ENCODE assay signal across 17 mouse cellular contexts in genomic region chr3:116355026-116355788, GRCm38 (mm10).
A peak's percentile ranks its signal among the peaks of the same experiment; 100 is the strongest.
DNase-seq lines count a peak whose midpoint lies in the region; ATAC-seq and TF ChIP-seq lines count a peak whose summit lies in the region.
"Had no signal": no experiment of that assay in that cellular context is flagged by ENCODE, and none has a peak within 500 bp of the region (broad histone marks: within the 10 kb centered on the region; RNA-seq: fewer than 3 reads in every experiment).

No protein-coding gene starts in this region.

- H3K4me2 ChIP-seq in limb, embryonic 14.5 days (replicated peaks; ENCODE audit: low read depth, low read length, severe bottlenecking) = no peak overlapping the region
- H3K4me2 ChIP-seq in forebrain, postnatal 0 days (ENCODE audit: low read depth) = no peak overlapping the region
- H3K4me2 ChIP-seq: neural tube, embryonic 13.5 days had no signal

- peaks cover 2% of the 10 kb centered on the region; the same call in 1 of the 2 replicates for H3K36me3 ChIP-seq in limb, embryonic 14.5 days (ENCODE audit: control insufficient read depth, insufficient read depth, low read length)
- peaks cover 12% of the 10 kb centered on the region; the same call in 1 of the 2 replicates for H3K36me3 ChIP-seq in limb, embryonic 10.5 days
- H3K36me3 ChIP-seq in forebrain, postnatal 0 days (ENCODE audit: insufficient read depth) = no peaks in the 10 kb centered on the region
- H3K36me3 ChIP-seq: neural tube, embryonic 13.5 days had no signal

- H3K9me3 ChIP-seq in limb, embryonic 14.5 days (ENCODE audit: control insufficient read depth, low read length) = no peaks in the 10 kb centered on the region
- no peaks in the 10 kb centered on the region for H3K9me3 ChIP-seq in limb, embryonic 10.5 days (replicated peaks)
- H3K9me3 ChIP-seq in forebrain, postnatal 0 days (ENCODE audit: low read length) = no peaks in the 10 kb centered on the region
- H3K9me3 ChIP-seq: megakaryocyte, embryonic 14.5 days; neural tube, embryonic 13.5 days had no signal

- H3K27ac ChIP-seq in limb, embryonic 14.5 days (replicated peaks; ENCODE audit: low read depth, low read length) = no peak overlapping the region
- no peak overlapping the region for H3K27ac ChIP-seq in limb, embryonic 10.5 days
- H3K27ac ChIP-seq in layer of hippocampus, adult 2 months = no peak overlapping the region
- no peak overlapping the region for H3K27ac ChIP-seq in forebrain, postnatal 0 days (ENCODE audit: low read depth, low read length)
- H3K27ac ChIP-seq: left cerebral cortex, adult 2 months; neural tube, embryonic 13.5 days; stomach, postnatal 0 days had no signal

- no peaks in the 10 kb centered on the region; the same call in 1 of the 2 replicates for H3K4me1 ChIP-seq in limb, embryonic 14.5 days (ENCODE audit: control insufficient read depth, insufficient read depth, low read length)
- H3K4me1 ChIP-seq in limb, embryonic 10.5 days = peaks cover 3% of the 10 kb centered on the region; the same call in 1 of the 2 replicates
- no peaks in the 10 kb centered on the region for H3K4me1 ChIP-seq in forebrain, postnatal 0 days (ENCODE audit: insufficient read depth)

- H3K9ac ChIP-seq in limb, embryonic 14.5 days (ENCODE audit: low read depth, low read length, severe bottlenecking) = no peak overlapping the region
- H3K9ac ChIP-seq in forebrain, postnatal 0 days = no peak overlapping the region
- H3K9ac ChIP-seq: neural tube, embryonic 13.5 days had no signal

- peak; percentile 26 for DNase-seq in limb, embryonic 14.5 days (ENCODE audit: low spot score)
- DNase-seq in limb, embryonic 10.5 days (ENCODE audit: low spot score) = no peak
- peak; percentile 72 for DNase-seq in MEL-GATA-1-ER (ENCODE audit: extremely low read depth, low read depth)
- peak; percentile 24 to 44 for DNase-seq in layer of hippocampus, adult 2 months (ENCODE audit: low spot score in 2 of 2)
- DNase-seq in right cerebral cortex, postnatal 14 days = peak; percentile 22
- DNase-seq in forebrain, postnatal 0 days = no peak
- DNase-seq in kidney, adult 9 months = no peak
- DNase-seq: adrenal gland, postnatal 10 days; cerebellum, postnatal 10 days; heart, adult 18-20 months; kidney, postnatal 10 days; lung, adult 2 months; thymus, postnatal 36 days had no signal

- no peak for TF ChIP-seq CTCF in layer of hippocampus, adult 2 months (conservative IDR thresholded peaks at IDR 0.05)
- TF ChIP-seq CTCF in forebrain, postnatal 0 days (IDR thresholded peaks at IDR 0.05; ENCODE audit: low read depth) = no peak

- ATAC-seq in limb, embryonic 14.5 days (ENCODE audit: low FRiP score, low read depth) = no peak
- ATAC-seq in forebrain, postnatal 0 days = no peak

- TF ChIP-seq POLR2A in limb, embryonic 14.5 days (IDR thresholded peaks at IDR 0.05; ENCODE audit: borderline replicate concordance, extremely low read depth, insufficient read depth, insufficient read length) = no peak

- WGBS in limb, embryonic 14.5 days = 87% methylated on average over 15 of the region's 15 CpGs
- WGBS in limb, embryonic 10.5 days = 96% methylated on average over 15 of the region's 15 CpGs
- WGBS in forebrain, postnatal 0 days = 87% methylated on average over 15 of the region's 15 CpGs

- H3K27me3 ChIP-seq in limb, embryonic 14.5 days (ENCODE audit: control insufficient read depth, insufficient read depth, low read length) = no peaks in the 10 kb centered on the region
- H3K27me3 ChIP-seq in limb, embryonic 10.5 days (ENCODE audit: low read depth, poor library complexity, severe bottlenecking) = no peaks in the 10 kb centered on the region
- H3K27me3 ChIP-seq in forebrain, postnatal 0 days (ENCODE audit: insufficient read depth, low read length) = no peaks in the 10 kb centered on the region
- H3K27me3 ChIP-seq: megakaryocyte, embryonic 14.5 days; neural tube, embryonic 13.5 days had no signal

- H3K4me3 ChIP-seq in limb, embryonic 14.5 days (replicated peaks; ENCODE audit: low read length) = no peak overlapping the region
- H3K4me3 ChIP-seq in limb, embryonic 10.5 days = no peak overlapping the region
- H3K4me3 ChIP-seq in layer of hippocampus, adult 2 months = no peak overlapping the region
- H3K4me3 ChIP-seq in forebrain, postnatal 0 days (ENCODE audit: low read depth, low read length) = no peak overlapping the region
- H3K4me3 ChIP-seq: left cerebral cortex, adult 2 months; megakaryocyte, embryonic 14.5 days; neural tube, embryonic 13.5 days had no signal

Comparison
In these comparisons a context has a peak if more than half of its experiments do, and no peak if none do; other contexts are left out.
1. DNase-seq: peak in limb, embryonic 14.5 days (single experiment), MEL-GATA-1-ER (single experiment), layer of hippocampus, adult 2 months (2 of 2) and right cerebral cortex, postnatal 14 days (single experiment); none in limb, embryonic 10.5 days (single experiment), forebrain, postnatal 0 days (single experiment) and kidney, adult 9 months (single experiment).